Mouse (Mus musculus): Measurements from ENCODE around the gene Cel. TPM values are rescaled to one million over a fixed set of nuclear protein-coding genes. Genes with fewer than 3 reads are reported as not detected.

Cel gene
- total and polyA plus RNA-seq, 2 experiments = 0.11 to 70.5 TPM

DNA sequence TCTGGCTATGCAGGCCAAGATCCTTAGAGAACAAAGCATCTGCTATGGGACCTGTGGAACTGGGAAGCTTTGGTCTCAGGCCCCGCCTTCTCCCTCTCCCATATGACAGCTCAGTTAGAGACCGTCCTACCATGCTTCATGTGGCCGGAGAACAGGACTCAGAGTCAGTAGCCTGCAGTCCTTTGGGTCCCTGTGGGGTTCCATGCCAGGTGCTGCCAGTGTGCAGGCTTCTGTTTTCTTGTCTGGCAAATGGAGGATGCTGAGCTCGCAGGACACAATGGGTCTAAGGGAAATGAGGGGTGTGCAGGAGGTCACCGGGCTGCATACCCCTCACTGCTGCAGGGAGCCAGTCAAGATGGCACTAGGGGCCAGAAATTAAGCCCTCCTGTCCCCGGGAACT is 16.6 kb downstream of the Cel start:
- Histone ChIP-seq H3K27ac (replicated peaks; ENCODE audit: insufficient read depth, low read depth, low read length) (no peak overlapping the region), H3K79me2 (ENCODE audit: control insufficient read depth, insufficient read depth, low read length) (no peaks in the 10 kb centered on the region), H3K4me1 (ENCODE audit: control insufficient read depth, insufficient read depth, low read length) (no peaks in the 10 kb centered on the region), H3K4me3 (ENCODE audit: insufficient read depth, low read depth, low read length) (no peak overlapping the region), H3K36me3 (ENCODE audit: control insufficient read depth, insufficient read depth, low read length) (no peaks in the 10 kb centered on the region), H3K9ac (ENCODE audit: low read depth, low read length) (no peak overlapping the region), H3K27me3 (ENCODE audit: control insufficient read depth, insufficient read depth, low read length) (no peaks in the 10 kb centered on the region)
- 90% methylated on average over 6 of the region's 6 CpGs for WGBS
- no peak for DNase-seq (ENCODE audit: extremely low read depth, low read depth, low spot score)
- TF ChIP-seq POLR2A (IDR thresholded peaks at IDR 0.05; ENCODE audit: extremely low read depth, insufficient read depth, low read length) (no peak), CTCF (IDR thresholded peaks at IDR 0.05; ENCODE audit: low read depth, low read length) (no peak)

DNA sequence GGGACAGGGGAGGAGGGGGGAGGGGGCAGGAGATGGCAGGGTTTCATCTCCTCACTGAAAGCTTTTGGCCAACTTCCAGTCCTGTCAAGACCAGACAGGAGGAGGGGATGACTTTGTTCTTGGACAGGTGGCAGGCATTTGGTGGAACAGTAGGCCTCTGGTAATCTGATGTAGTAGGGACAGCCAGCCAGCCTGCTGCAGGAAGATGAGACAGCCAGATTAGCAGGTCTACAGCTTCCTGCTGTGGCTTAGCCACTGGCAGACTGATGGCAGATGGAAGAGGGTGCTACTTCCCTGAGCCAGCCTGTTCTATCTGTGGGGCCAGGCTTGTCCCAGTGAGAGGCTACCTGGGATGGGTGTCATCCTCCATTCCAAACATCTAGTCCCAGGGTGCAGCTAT is 17.2 kb downstream of the Cel start:
- Histone ChIP-seq H3K27me3 (ENCODE audit: control insufficient read depth, insufficient read depth, low read length) (no peaks in the 10 kb centered on the region), H3K79me2 (ENCODE audit: control insufficient read depth, insufficient read depth, low read length) (no peaks in the 10 kb centered on the region), H3K4me3 (ENCODE audit: insufficient read depth, low read depth, low read length) (no peak overlapping the region), H3K9ac (ENCODE audit: low read depth, low read length) (no peak overlapping the region), H3K27ac (replicated peaks; ENCODE audit: insufficient read depth, low read depth, low read length) (no peak overlapping the region), H3K36me3 (ENCODE audit: control insufficient read depth, insufficient read depth, low read length) (no peaks in the 10 kb centered on the region), H3K4me1 (ENCODE audit: control insufficient read depth, insufficient read depth, low read length) (no peaks in the 10 kb centered on the region)
- no peak for DNase-seq (ENCODE audit: extremely low read depth, low read depth, low spot score)
- no peak for TF ChIP-seq POLR2A (IDR thresholded peaks at IDR 0.05; ENCODE audit: extremely low read depth, insufficient read depth, low read length)
- TF ChIP-seq CTCF (IDR thresholded peaks at IDR 0.05; ENCODE audit: low read depth, low read length) = no peak

DNA sequence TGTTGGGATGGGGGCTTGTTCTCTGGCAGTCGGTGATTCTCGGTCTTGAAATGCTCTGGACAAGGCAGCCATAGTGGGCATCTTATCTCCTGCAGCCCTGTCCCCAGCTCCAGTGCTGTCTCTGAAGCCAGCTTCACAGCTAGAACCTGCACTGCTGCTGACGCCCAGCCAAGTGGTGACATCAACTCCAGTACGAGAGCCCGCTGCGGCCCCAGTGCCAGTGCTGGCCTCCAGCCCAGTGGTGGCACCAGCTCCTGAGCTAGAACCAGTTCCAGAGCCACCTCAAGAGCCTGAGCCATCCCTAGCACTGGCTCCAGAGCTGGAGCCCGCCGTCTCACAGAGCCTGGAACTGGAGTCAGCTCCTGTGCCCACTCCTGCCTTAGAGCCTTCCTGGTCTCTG is 19.3 kb downstream of the Cel start:
- WGBS = 58% methylated on average over 8 of the region's 8 CpGs
- Histone ChIP-seq H3K79me2 (ENCODE audit: control insufficient read depth, insufficient read depth, low read length) (no peaks in the 10 kb centered on the region), H3K9ac (ENCODE audit: low read depth, low read length) (no peak overlapping the region), H3K27ac (replicated peaks; ENCODE audit: insufficient read depth, low read depth, low read length) (no peak overlapping the region), H3K27me3 (ENCODE audit: control insufficient read depth, insufficient read depth, low read length) (no peaks in the 10 kb centered on the region), H3K4me3 (ENCODE audit: insufficient read depth, low read depth, low read length) (no peak overlapping the region), H3K36me3 (ENCODE audit: control insufficient read depth, insufficient read depth, low read length) (no peaks in the 10 kb centered on the region), H3K4me1 (ENCODE audit: control insufficient read depth, insufficient read depth, low read length) (0 out of 2 replicates have a peak, but pooled peaks cover 2% of the 10 kb centered on the region)
- DNase-seq (ENCODE audit: extremely low read depth, low read depth, low spot score) = peak; percentile 20
- TF ChIP-seq POLR2A (IDR thresholded peaks at IDR 0.05; ENCODE audit: extremely low read depth, insufficient read depth, low read length) (no peak), CTCF (IDR thresholded peaks at IDR 0.05; ENCODE audit: low read depth, low read length) (no peak)

DNA sequence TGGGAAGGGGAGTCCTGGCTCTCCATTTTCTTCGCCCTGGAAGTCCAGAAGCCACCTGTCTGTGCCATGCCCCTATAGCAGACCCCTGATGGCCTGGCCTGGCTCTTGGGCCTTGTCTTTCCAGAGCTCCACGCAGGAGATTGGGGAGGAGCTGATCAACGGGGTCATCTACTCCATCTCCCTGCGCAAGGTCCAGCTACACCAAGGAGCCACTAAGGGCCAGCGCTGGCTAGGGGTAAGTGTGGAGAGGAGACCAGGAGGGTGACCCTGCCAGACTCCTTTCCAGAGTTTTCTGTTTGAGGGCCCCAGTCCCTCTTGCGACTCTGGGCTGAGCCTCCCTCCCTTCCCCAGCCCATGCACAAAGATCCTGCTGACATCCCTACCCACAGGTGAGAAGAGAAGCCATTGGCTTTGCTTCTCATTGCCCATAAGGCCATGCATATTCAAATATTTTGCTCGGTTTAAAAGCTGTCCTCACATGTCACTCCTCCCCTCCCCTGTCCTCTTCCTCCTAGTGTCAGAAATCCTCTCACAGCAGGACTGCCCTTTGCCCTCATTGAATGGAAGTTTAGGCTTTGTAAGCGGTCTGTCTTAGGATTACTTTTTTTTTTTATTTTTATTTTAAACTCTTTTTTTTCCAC is 22.5 kb downstream of the Cel start:
- 81% methylated on average over 8 of the region's 8 CpGs for WGBS
- no peaks in the 10 kb centered on the region for H3K27me3 ChIP-seq (ENCODE audit: control insufficient read depth, insufficient read depth, low read length)
- H3K4me1 ChIP-seq (ENCODE audit: control insufficient read depth, insufficient read depth, low read length) = 0 out of 2 replicates have a peak, but pooled peaks cover 2% of the 10 kb centered on the region
- no peak overlapping the region for H3K9ac ChIP-seq (ENCODE audit: low read depth, low read length)
- DNase-seq (ENCODE audit: extremely low read depth, low read depth, low spot score) = no peak
- no peak overlapping the region for H3K27ac ChIP-seq (replicated peaks; ENCODE audit: insufficient read depth, low read depth, low read length)
- no peaks in the 10 kb centered on the region for H3K36me3 ChIP-seq (ENCODE audit: control insufficient read depth, insufficient read depth, low read length)
- TF ChIP-seq POLR2A (IDR thresholded peaks at IDR 0.05; ENCODE audit: extremely low read depth, insufficient read depth, low read length) (no peak), CTCF (IDR thresholded peaks at IDR 0.05; ENCODE audit: low read depth, low read length) (no peak)
- H3K4me3 ChIP-seq (ENCODE audit: insufficient read depth, low read depth, low read length) = no peak overlapping the region
- no peaks in the 10 kb centered on the region for H3K79me2 ChIP-seq (ENCODE audit: control insufficient read depth, insufficient read depth, low read length)

DNA sequence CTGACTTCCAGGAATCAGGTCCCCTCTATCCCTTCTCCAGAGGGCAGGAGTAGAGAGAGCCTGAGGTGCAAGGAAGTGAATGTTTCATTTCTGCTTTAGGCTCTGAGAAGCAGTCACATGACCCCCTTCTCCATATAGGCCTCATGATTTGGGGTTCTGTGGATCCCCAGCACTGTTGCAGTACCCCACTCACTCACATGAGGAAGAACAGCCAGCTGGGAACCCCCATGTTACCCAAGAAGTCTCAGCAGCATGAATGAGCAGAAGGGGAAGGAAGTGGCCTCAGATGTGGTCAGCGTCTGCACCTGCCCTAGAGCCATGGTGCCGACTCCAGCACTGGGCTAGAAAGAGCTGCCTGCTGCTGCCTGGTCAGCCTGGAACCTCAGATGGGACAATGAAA is 23.3 kb downstream of the Cel start:
- TF ChIP-seq POLR2A (IDR thresholded peaks at IDR 0.05; ENCODE audit: extremely low read depth, insufficient read depth, low read length) (no peak), CTCF (IDR thresholded peaks at IDR 0.05; ENCODE audit: low read depth, low read length) (no peak)

DNA sequence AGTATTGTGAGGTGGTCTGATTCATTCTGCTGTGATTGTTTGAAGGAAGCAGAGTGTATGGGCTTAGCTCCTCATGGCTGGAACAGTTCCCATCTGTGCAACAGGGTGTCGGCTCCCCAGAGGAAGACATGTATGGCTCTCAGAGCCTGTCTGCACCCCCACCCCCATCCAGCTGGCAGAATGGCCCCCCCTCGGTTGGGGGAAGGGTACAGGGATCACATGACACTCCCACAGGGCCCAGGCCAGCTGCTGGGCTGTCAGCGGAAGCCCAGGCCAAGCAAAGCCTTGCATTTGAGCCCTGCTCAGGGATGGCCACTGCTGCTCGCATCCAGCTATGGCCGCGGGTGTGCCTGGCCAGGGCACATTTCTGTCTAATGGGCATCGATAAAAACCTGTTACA is 24.0 kb downstream of the Cel start:
- Histone ChIP-seq H3K9ac (ENCODE audit: low read depth, low read length) (no peak overlapping the region), H3K4me1 (ENCODE audit: control insufficient read depth, insufficient read depth, low read length) (0 out of 2 replicates have a peak, but pooled peaks cover 2% of the 10 kb centered on the region), H3K79me2 (ENCODE audit: control insufficient read depth, insufficient read depth, low read length) (no peaks in the 10 kb centered on the region), H3K4me3 (ENCODE audit: insufficient read depth, low read depth, low read length) (no peak overlapping the region), H3K36me3 (ENCODE audit: control insufficient read depth, insufficient read depth, low read length) (no peaks in the 10 kb centered on the region), H3K27me3 (ENCODE audit: control insufficient read depth, insufficient read depth, low read length) (no peaks in the 10 kb centered on the region), H3K27ac (replicated peaks; ENCODE audit: insufficient read depth, low read depth, low read length) (no peak overlapping the region)
- DNase-seq (ENCODE audit: extremely low read depth, low read depth, low spot score) = no peak
- no peak for TF ChIP-seq POLR2A (IDR thresholded peaks at IDR 0.05; ENCODE audit: extremely low read depth, insufficient read depth, low read length)
- no peak for TF ChIP-seq CTCF (IDR thresholded peaks at IDR 0.05; ENCODE audit: low read depth, low read length)
- WGBS = 68% methylated on average over 7 of the region's 7 CpGs

More for the DNA sequence above, 23.3 kb downstream of the Cel start:
- Histone ChIP-seq H3K9ac (ENCODE audit: low read depth, low read length) (no peak overlapping the region), H3K27ac (replicated peaks; ENCODE audit: insufficient read depth, low read depth, low read length) (no peak overlapping the region), H3K36me3 (ENCODE audit: control insufficient read depth, insufficient read depth, low read length) (no peaks in the 10 kb centered on the region), H3K4me3 (ENCODE audit: insufficient read depth, low read depth, low read length) (no peak overlapping the region), H3K79me2 (ENCODE audit: control insufficient read depth, insufficient read depth, low read length) (no peaks in the 10 kb centered on the region), H3K27me3 (ENCODE audit: control insufficient read depth, insufficient read depth, low read length) (no peaks in the 10 kb centered on the region), H3K4me1 (ENCODE audit: control insufficient read depth, insufficient read depth, low read length) (0 out of 2 replicates have a peak, but pooled peaks cover 2% of the 10 kb centered on the region)
- 93% methylated on average over 2 of the region's 2 CpGs for WGBS
- peak; percentile 30 for DNase-seq (ENCODE audit: extremely low read depth, low read depth, low spot score)

Measured in liver, adult 2 months (tissue).